Mouse (Mus musculus) gastrocnemius, adult 18-20 months (tissue): ENCODE measurements around the gene Ano3. TPM values are rescaled to one million over a fixed set of nuclear protein-coding genes. Genes with fewer than 3 reads are reported as not detected.

Experiments
- total RNA-seq, 2 experiments: library from RNA; stranded (reverse); gene quantifications; 2 replicates each; pipeline ENCODE4 v1.2.3; 2021

The Ano3 gene
- total RNA-seq, 2 experiments from 2014 or later: 0.05 to 0.07 TPM

Other genes starting within 250 kb of the Ano3 start
- gene Muc15, start 229.6 kb downstream of the Ano3 start, total RNA-seq: under 1 TPM in 1 of 2 experiments, not detected in 1; 0.16 TPM
- gene Gm13941, start 155.1 kb upstream of the Ano3 start, total RNA-seq: not detected
- gene Gm15130, start 202.0 kb upstream of the Ano3 start, total RNA-seq: not detected